8 mouse cellular contexts compared by ENCODE assay signal in genomic region chr3:150435199-150435598, GRCm38 (mm10).
DNase-seq lines count a peak whose midpoint lies in the region; ATAC-seq and TF ChIP-seq lines count a peak whose summit lies in the region.

No protein-coding gene starts in this region.

- no peaks in the 10 kb centered on the region for H3K4me1 ChIP-seq in liver, adult 2 months (ENCODE audit: control insufficient read depth, insufficient read depth, low read length)
- H3K4me1 ChIP-seq in liver, embryonic 12.5 days, result no peaks in the 10 kb centered on the region

- no peaks in the 10 kb centered on the region for H3K27me3 ChIP-seq in liver, adult 2 months (ENCODE audit: control insufficient read depth, insufficient read depth, low read length)
- no peaks in the 10 kb centered on the region for H3K27me3 ChIP-seq in liver, embryonic 12.5 days (replicated peaks)

- H3K36me3 ChIP-seq in liver, adult 2 months (ENCODE audit: control insufficient read depth, insufficient read depth, low read length), result no peaks in the 10 kb centered on the region
- H3K36me3 ChIP-seq in liver, embryonic 12.5 days, result no peaks in the 10 kb centered on the region

- WGBS in liver, adult 2 months, result 64% methylated on average over 1 of the region's 1 CpGs
- WGBS in liver, embryonic 12.5 days (ENCODE audit: insufficient replicate concordance), result 67% methylated on average over 1 of the region's 1 CpGs

- no peak overlapping the region for H3K4me2 ChIP-seq in liver, embryonic 12.5 days

- H3K9me3 ChIP-seq in liver, embryonic 12.5 days (replicated peaks), result no peaks in the 10 kb centered on the region

- H3K9ac ChIP-seq in liver, adult 2 months (ENCODE audit: low read depth, low read length), result no peak overlapping the region
- no peak overlapping the region for H3K9ac ChIP-seq in liver, embryonic 12.5 days

- no peak for TF ChIP-seq CTCF in liver, adult 2 months (IDR thresholded peaks at IDR 0.05; ENCODE audit: low read depth, low read length)

- no peak overlapping the region for H3K27ac ChIP-seq in liver, adult 2 months (replicated peaks; ENCODE audit: insufficient read depth, low read depth, low read length)
- H3K27ac ChIP-seq in liver, embryonic 12.5 days, result no peak overlapping the region

- H3K4me3 ChIP-seq in liver, adult 2 months (ENCODE audit: insufficient read depth, low read depth, low read length), result no peak overlapping the region
- H3K4me3 ChIP-seq in liver, embryonic 12.5 days, result no peak overlapping the region

- peak; percentile 37 to 53 for DNase-seq in cerebellum, postnatal 10 days
- DNase-seq in cerebellum, postnatal 4 days (ENCODE audit: low spot score in 2 of 2), result no peak
- peak; percentile 7 for DNase-seq in liver, adult 2 months (ENCODE audit: extremely low read depth, low read depth, low spot score)
- DNase-seq in embryo, embryonic 11 days, result peak; percentile 61
- peak; percentile 33 to 58 for DNase-seq in left cerebral cortex, postnatal 25 days (ENCODE audit: low spot score in 2 of 2)

- intact Hi-C loops in left cerebral cortex, postnatal 25 days (cut with DNase I), result no loop called here

- H3K79me2 ChIP-seq in liver, adult 2 months (ENCODE audit: control insufficient read depth, insufficient read depth, low read length), result no peaks in the 10 kb centered on the region

- no peak for ATAC-seq in liver, embryonic 12.5 days
- no peak for ATAC-seq in megakaryocyte-erythroid progenitor cell, adult 5-6 weeks (replicated peaks; ENCODE audit: low FRiP score, low TSS enrichment, poor library complexity, severe bottlenecking)
- ATAC-seq in granulocyte monocyte progenitor cell, adult 5-6 weeks (replicated peaks; ENCODE audit: poor library complexity, severe bottlenecking), result no peak

- TF ChIP-seq POLR2A in liver, adult 2 months (IDR thresholded peaks at IDR 0.05; ENCODE audit: extremely low read depth, insufficient read depth, low read length), result no peak

Comparison
In these comparisons a context has a peak if more than half of its experiments do, and no peak if none do; other contexts are left out.
1. DNase-seq: peak in cerebellum, postnatal 10 days (2 of 2), liver, adult 2 months (single experiment), embryo, embryonic 11 days (single experiment) and left cerebral cortex, postnatal 25 days (2 of 2); none in cerebellum, postnatal 4 days (0 of 2).